Mouse (Mus musculus) spleen, adult 2 months (tissue): ENCODE measurements at regions not wholly inside any gene's neighbourhood (a gene's known extent, or its start where the extent isn't known, plus 50 kb on each side); places are given as distances from the start of the nearest gene placed in this dataset.

ENCODE experiments used
- CTCF ChIP-seq: fragments of 200-500 bp; IDR thresholded peaks from 2 replicates; pipeline ENCODE4 v1.5.1; 2011; ENCODE audit warnings: mild to moderate bottlenecking, inconsistent platforms; ENCODE audit not compliant: insufficient read depth, insufficient read length, insufficient replicate concordance; ENCODE audit errors: extremely low read depth
- POLR2A ChIP-seq: fragments of 200-500 bp; IDR thresholded peaks from 2 replicates; pipeline ENCODE4 v1.6.1; 2011; ENCODE audit warnings: low read depth, low read length, inconsistent platforms

- TF ChIP-seq CTCF (no peak), POLR2A (no peak)
Observed at GRCm38 (mm10) chr6:41103689-41104400, 68.5 kb upstream of the 2210010C04Rik start.
